Mouse (Mus musculus): ENCODE measurements around the gene Garnl3. TPM values are rescaled to one million over a fixed set of nuclear protein-coding genes. Genes with fewer than 3 reads are reported as not detected.

Garnl3 gene
- polyA plus RNA-seq, 1 experiment: 1.1 TPM

- DNase-seq: no peak
- Histone ChIP-seq H3K36me3 (ENCODE audit: control insufficient read depth, insufficient read depth, low read length) (no peaks in the 10 kb centered on the region), H3K27ac (ENCODE audit: insufficient read depth, low read depth, low read length) (no peak overlapping the region), H3K27me3 (replicated peaks; ENCODE audit: control insufficient read depth, insufficient read depth, low read length) (no peaks in the 10 kb centered on the region), H3K4me1 (ENCODE audit: control insufficient read depth, insufficient read depth, low read length) (no peaks in the 10 kb centered on the region), H3K4me3 (ENCODE audit: insufficient read depth, low read depth, low read length) (no peak overlapping the region)
- WGBS: 61% methylated on average over 13 of the region's 13 CpGs
- no peak for TF ChIP-seq POLR2A (IDR thresholded peaks at IDR 0.05; ENCODE audit: low read depth, low read length)
- peak; percentile 27; the same call in 1 of the 2 replicates for TF ChIP-seq CTCF (conservative IDR thresholded peaks at IDR 0.05; ENCODE audit: insufficient read depth, insufficient read length, low read depth, low read length)
Observed at GRCm38 (mm10) chr2:32990167-32990832, 141.2 kb downstream of the Garnl3 start.

- no peaks in the 10 kb centered on the region for H3K36me3 ChIP-seq (ENCODE audit: control insufficient read depth, insufficient read depth, low read length)
- no peak for TF ChIP-seq POLR2A (IDR thresholded peaks at IDR 0.05; ENCODE audit: low read depth, low read length)
- no peak for DNase-seq
- no peaks in the 10 kb centered on the region for H3K27me3 ChIP-seq (replicated peaks; ENCODE audit: control insufficient read depth, insufficient read depth, low read length)
- no peak overlapping the region for H3K27ac ChIP-seq (ENCODE audit: insufficient read depth, low read depth, low read length)
- H3K4me3 ChIP-seq (ENCODE audit: insufficient read depth, low read depth, low read length): no peak overlapping the region
- H3K4me1 ChIP-seq (ENCODE audit: control insufficient read depth, insufficient read depth, low read length): no peaks in the 10 kb centered on the region
- whole genome bisulfite sequencing: 65% methylated on average over 3 of the region's 3 CpGs
Observed at GRCm38 (mm10) chr2:32989376-32989775, 142.1 kb downstream of the Garnl3 start.

- peaks cover 11% of the 10 kb centered on the region for H3K4me1 ChIP-seq (ENCODE audit: control insufficient read depth, insufficient read depth, low read length)
- 72% methylated on average over 8 of the region's 8 CpGs for WGBS
- no peaks in the 10 kb centered on the region for H3K27me3 ChIP-seq (replicated peaks; ENCODE audit: control insufficient read depth, insufficient read depth, low read length)
- DNase-seq: no peak
- no peaks in the 10 kb centered on the region for H3K36me3 ChIP-seq (ENCODE audit: control insufficient read depth, insufficient read depth, low read length)
- no peak overlapping the region for H3K4me3 ChIP-seq (ENCODE audit: insufficient read depth, low read depth, low read length)
- no peak overlapping the region for H3K27ac ChIP-seq (ENCODE audit: insufficient read depth, low read depth, low read length)
- TF ChIP-seq CTCF (conservative IDR thresholded peaks at IDR 0.05; ENCODE audit: insufficient read depth, insufficient read length, low read depth, low read length) (no peak), POLR2A (IDR thresholded peaks at IDR 0.05; ENCODE audit: low read depth, low read length) (no peak)
Observed at GRCm38 (mm10) chr2:32985844-32986243, 145.6 kb downstream of the Garnl3 start.

- H3K4me1 ChIP-seq (ENCODE audit: control insufficient read depth, insufficient read depth, low read length): peaks cover 12% of the 10 kb centered on the region
- H3K27ac ChIP-seq (ENCODE audit: insufficient read depth, low read depth, low read length): no peak overlapping the region
- 27% methylated on average over 6 of the region's 6 CpGs for WGBS
- no peak for DNase-seq
- H3K36me3 ChIP-seq (ENCODE audit: control insufficient read depth, insufficient read depth, low read length): no peaks in the 10 kb centered on the region
- TF ChIP-seq POLR2A (IDR thresholded peaks at IDR 0.05; ENCODE audit: low read depth, low read length) (no peak), CTCF (conservative IDR thresholded peaks at IDR 0.05; ENCODE audit: insufficient read depth, insufficient read length, low read depth, low read length) (no peak)
- H3K4me3 ChIP-seq (ENCODE audit: insufficient read depth, low read depth, low read length): no peak overlapping the region
- no peaks in the 10 kb centered on the region for H3K27me3 ChIP-seq (replicated peaks; ENCODE audit: control insufficient read depth, insufficient read depth, low read length)
Observed at GRCm38 (mm10) chr2:32983617-32984016, 147.8 kb downstream of the Garnl3 start.

- Histone ChIP-seq H3K27me3 (replicated peaks; ENCODE audit: control insufficient read depth, insufficient read depth, low read length) (no peaks in the 10 kb centered on the region), H3K27ac (ENCODE audit: insufficient read depth, low read depth, low read length) (peak overlapping the region; percentile 16; the same call in 1 of the 2 replicates), H3K4me3 (ENCODE audit: insufficient read depth, low read depth, low read length) (peak overlapping the region; percentile 92), H3K36me3 (ENCODE audit: control insufficient read depth, insufficient read depth, low read length) (no peaks in the 10 kb centered on the region), H3K4me1 (ENCODE audit: control insufficient read depth, insufficient read depth, low read length) (peaks cover 12% of the 10 kb centered on the region)
- TF ChIP-seq CTCF (conservative IDR thresholded peaks at IDR 0.05; ENCODE audit: insufficient read depth, insufficient read length, low read depth, low read length) (no peak), POLR2A (IDR thresholded peaks at IDR 0.05; ENCODE audit: low read depth, low read length) (no peak)
- DNase-seq: peak; percentile 23
- WGBS: 4% methylated on average over 4 of the region's 4 CpGs
Observed at GRCm38 (mm10) chr2:32982700-32983099, 148.8 kb downstream of the Garnl3 start.

- no peaks in the 10 kb centered on the region for H3K36me3 ChIP-seq (ENCODE audit: control insufficient read depth, insufficient read depth, low read length)
- H3K4me1 ChIP-seq (ENCODE audit: control insufficient read depth, insufficient read depth, low read length): peaks cover 12% of the 10 kb centered on the region
- peak; percentile 98 for DNase-seq
- peak within 1 kb of the TSS; percentile 58; the same call in 1 of the 2 replicates for H3K27ac ChIP-seq (ENCODE audit: insufficient read depth, low read depth, low read length)
- no peaks in the 10 kb centered on the region for H3K27me3 ChIP-seq (replicated peaks; ENCODE audit: control insufficient read depth, insufficient read depth, low read length)
- H3K4me3 ChIP-seq (ENCODE audit: insufficient read depth, low read depth, low read length): peak within 1 kb of the TSS; percentile 92
- TF ChIP-seq CTCF (conservative IDR thresholded peaks at IDR 0.05; ENCODE audit: insufficient read depth, insufficient read length, low read depth, low read length) (no peak), POLR2A (IDR thresholded peaks at IDR 0.05; ENCODE audit: low read depth, low read length) (peak; percentile 29)
- WGBS: under 1% methylated on average over 50 of the region's 50 CpGs
Observed at GRCm38 (mm10) chr2:32981725-32982271, 149.7 kb downstream of the Garnl3 start, which contains the start of gene Slc2a8. Gene Slc2a8 (minus strand): TSS chr2:32982083.

GRCm38 (mm10) chr2:32981281-32981680 lies 150.2 kb downstream of the Garnl3 start:
- Histone ChIP-seq H3K27me3 (replicated peaks; ENCODE audit: control insufficient read depth, insufficient read depth, low read length) (no peaks in the 10 kb centered on the region), H3K27ac (ENCODE audit: insufficient read depth, low read depth, low read length) (no peak overlapping the region), H3K4me3 (ENCODE audit: insufficient read depth, low read depth, low read length) (peak overlapping the region; percentile 92), H3K36me3 (ENCODE audit: control insufficient read depth, insufficient read depth, low read length) (no peaks in the 10 kb centered on the region), H3K4me1 (ENCODE audit: control insufficient read depth, insufficient read depth, low read length) (peaks cover 12% of the 10 kb centered on the region)
- TF ChIP-seq POLR2A (IDR thresholded peaks at IDR 0.05; ENCODE audit: low read depth, low read length) (no peak), CTCF (conservative IDR thresholded peaks at IDR 0.05; ENCODE audit: insufficient read depth, insufficient read length, low read depth, low read length) (no peak)
- 2% methylated on average over 23 of the region's 23 CpGs for WGBS
- no peak for DNase-seq
